Mouse (Mus musculus): ENCODE measurements around the gene Psmd7.
A peak's percentile ranks its signal among the peaks of the same experiment; 100 is the strongest.

Psmd7 gene

GRCm38 (mm10) chr8:107578541-107578940 is 9.7 kb downstream of the Psmd7 start:
- DNase-seq (ENCODE audit: extremely low spot score, low spot score) = no peak

- DNase-seq (ENCODE audit: extremely low spot score, low spot score) = no peak
Observed at GRCm38 (mm10) chr8:107578132-107578531, 10.1 kb downstream of the Psmd7 start.

- no peak for DNase-seq (ENCODE audit: extremely low spot score, low spot score)
Observed at GRCm38 (mm10) chr8:107577640-107578039, 10.6 kb downstream of the Psmd7 start.

DNA sequence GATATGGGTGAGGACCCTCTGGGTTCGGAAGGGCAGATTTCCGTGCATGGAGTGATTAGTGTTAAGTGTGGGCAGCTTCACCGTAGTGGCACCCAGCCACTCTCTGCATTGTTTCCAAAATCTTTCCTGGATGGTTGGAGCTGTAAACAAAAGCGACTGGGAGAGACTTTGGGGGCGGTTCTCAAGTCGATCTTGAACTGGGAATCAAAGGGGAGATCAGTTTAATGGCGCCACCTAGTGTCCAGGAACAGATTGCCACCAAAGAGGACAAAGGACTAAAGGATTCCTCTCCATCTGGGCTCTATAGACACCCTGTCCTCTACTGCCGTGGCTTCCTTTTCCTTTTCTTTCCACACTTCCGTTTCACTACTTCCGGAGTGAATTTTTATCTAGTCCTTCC is 11.6 kb downstream of the Psmd7 start:
- DNase-seq (ENCODE audit: extremely low spot score, low spot score) = peak; percentile 89

GRCm38 (mm10) chr8:107574771-107575170 is 13.5 kb downstream of the Psmd7 start:
- no peak for DNase-seq (ENCODE audit: extremely low spot score, low spot score)

DNA sequence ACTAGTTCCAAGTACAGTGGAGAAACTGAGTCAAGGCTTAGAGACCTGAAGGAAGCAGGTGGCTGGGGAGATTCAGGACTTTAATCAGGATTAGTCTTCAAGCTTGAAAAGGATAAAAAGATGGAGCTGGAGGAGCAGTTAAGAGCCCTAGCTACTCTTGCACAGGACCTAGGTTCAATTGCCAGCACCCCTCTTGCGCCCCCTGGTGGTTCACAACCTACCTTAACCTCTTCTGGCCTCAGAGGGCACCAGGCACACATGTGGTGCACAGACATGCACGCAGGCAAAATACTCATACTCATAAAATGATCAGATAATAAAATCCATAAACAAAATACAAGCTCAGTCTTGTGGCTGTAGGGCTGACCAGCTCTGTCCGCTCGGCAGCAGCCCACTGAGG is 15.8 kb downstream of the Psmd7 start:
- peak; percentile 81 for DNase-seq (ENCODE audit: extremely low spot score, low spot score)

DNA sequence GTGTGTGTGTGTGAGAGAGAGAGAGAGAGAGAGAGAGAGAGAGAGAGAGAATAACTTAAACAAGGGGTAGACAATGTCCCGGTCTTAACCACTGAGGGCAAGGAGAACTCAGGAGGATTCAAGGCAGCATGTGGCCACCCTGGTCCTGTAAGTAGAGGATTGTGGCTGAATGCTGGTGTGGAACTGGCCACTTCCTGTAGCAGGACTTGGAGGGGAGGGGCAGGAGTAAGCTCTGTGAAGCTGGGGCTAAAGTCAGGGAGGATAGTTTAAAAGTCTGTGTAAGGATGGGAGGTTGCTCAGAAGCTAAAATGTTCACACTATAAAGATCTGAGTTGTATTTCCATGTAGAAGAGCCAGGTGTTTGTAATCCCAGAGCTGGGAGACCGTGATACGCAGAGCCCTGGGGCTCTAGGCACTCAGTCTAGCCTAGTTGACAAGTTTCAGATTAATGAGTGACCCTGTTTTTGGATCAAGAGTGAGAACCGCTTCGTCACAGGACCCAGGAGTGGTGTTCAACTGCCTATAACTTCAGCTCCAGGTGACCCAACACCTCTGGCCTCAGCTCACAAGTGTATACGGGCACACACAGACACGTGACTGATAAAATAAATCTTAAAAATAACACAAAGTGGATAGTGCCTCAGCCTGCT is 16.7 kb downstream of the Psmd7 start:
- no peak for DNase-seq (ENCODE audit: extremely low spot score, low spot score)

- DNase-seq (ENCODE audit: extremely low spot score, low spot score) = no peak
Observed at GRCm38 (mm10) chr8:107571046-107571445, 17.2 kb downstream of the Psmd7 start.

DNA sequence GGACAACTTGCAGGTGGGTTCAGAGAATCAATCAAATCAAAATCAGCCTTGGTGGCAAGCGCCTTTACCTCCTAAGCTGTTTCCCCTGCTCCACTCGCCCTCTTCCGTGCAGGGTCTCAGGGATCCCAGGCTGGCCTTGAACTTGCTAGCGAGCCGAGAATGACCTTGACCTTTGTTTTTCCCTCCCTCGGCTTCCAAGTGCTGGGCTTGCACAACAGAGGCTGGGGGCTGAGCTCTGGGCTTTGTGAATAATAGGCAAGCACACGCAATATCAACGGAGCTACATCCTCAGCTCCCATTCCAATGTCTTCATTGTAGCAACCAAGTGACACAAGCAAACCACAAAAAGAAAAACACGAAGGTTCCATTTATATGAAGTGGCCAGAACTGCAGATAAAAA is 26.1 kb downstream of the Psmd7 start:
- no peak for DNase-seq (ENCODE audit: extremely low spot score, low spot score)

- DNase-seq (ENCODE audit: extremely low spot score, low spot score) = no peak
Observed at GRCm38 (mm10) chr8:107560820-107561536, 27.3 kb downstream of the Psmd7 start.

DNA sequence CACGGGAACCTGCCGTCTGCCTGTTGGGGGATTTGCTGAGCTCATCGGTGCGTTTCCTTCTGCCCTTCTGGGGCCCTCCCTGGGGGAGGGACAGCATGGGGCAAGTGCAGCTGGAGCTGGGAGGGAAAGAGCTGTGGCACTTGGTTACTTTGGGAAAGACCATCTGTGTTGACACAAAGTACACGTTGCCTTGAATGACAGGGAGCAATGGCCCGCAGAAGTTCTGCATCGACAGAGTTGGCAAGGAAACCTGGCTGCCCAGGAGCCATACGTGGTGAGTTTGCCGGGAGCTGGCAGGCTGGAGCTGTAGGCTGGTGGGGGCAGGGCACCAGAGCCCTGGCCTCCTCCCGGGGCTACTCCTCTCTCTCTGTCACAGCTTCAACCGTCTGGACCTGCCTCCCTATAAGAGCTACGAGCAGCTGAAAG is 31.7 kb downstream of the Psmd7 start:
- DNase-seq (ENCODE audit: extremely low spot score, low spot score) = no peak

- DNase-seq (ENCODE audit: extremely low spot score, low spot score) = no peak
Observed at GRCm38 (mm10) chr8:107555231-107555630, 33.0 kb downstream of the Psmd7 start.

- DNase-seq (ENCODE audit: extremely low spot score, low spot score) = no peak
Observed at GRCm38 (mm10) chr8:107552234-107552633, 36.0 kb downstream of the Psmd7 start.

DNA sequence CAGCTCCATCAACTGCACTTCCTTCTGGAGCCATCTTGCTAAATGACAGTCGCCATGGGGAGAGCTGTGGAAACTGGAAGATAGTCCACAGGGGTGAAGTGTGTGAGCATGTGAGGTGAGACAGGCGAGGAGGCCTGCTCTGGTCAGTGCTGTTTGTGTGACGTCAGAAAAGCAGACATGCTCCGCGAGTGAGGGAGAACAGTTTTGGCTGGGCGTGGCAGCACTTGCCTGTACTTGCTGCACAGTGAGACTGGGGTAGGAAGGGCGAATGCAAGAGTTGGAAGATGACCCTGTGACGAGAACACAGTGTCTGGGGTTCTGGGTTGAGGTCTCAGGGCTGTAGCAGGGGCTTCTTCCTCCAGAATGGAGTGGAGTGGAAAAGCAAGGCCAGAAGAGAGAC is 41.4 kb downstream of the Psmd7 start:
- DNase-seq (ENCODE audit: extremely low spot score, low spot score) = no peak

DNA sequence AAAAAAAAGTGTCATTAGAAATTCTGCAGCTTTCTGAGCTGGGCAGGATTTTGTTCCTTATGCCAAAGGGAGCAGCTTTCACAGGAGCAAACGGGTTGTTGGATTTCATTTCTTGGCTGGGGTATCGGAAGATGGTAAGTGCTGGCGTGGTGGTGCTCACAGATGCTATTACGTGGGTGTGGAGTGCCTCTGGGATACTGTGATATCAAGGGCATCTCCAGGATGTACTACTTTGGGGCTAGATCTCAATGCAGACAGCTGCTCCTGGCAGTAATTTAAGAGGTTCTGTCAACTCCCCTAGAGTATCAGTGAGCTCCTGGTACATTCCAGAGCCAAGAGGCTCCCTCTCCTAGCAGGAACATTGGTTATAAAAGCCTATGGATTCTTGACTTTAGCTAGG is 42.1 kb downstream of the Psmd7 start:
- DNase-seq (ENCODE audit: extremely low spot score, low spot score) = no peak

GRCm38 (mm10) chr8:107545621-107546152 is 42.6 kb downstream of the Psmd7 start:
- DNase-seq (ENCODE audit: extremely low spot score, low spot score) = no peak

DNA sequence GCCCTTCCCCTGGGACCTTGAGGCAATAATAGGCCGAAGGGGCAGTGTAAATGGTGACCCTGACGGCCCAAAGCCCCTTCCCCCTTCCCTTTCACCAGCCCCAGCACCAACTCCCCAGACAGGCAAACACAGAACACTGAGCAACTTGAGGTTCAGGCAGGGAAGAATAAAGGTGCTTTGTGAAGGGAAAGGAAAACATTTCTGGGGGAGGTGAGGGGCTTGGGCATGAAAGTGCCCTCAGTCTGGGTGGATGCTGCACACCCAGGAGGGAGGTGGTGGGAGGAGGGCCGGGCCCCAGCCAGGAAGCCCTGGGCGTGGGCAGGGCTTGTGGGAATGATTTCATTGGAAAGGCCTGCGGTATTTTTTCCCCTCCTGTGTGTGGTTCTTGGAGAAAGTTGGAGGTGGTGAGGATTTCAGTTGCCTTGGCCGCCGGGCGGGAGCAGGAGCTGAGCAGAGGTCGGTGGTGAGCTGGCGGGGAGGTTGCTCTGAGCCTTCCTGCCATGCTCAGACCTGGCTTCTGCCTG is 43.6 kb downstream of the Psmd7 start:
- peak; percentile 35 for DNase-seq (ENCODE audit: extremely low spot score, low spot score)

- no peak for DNase-seq (ENCODE audit: extremely low spot score, low spot score)
Observed at GRCm38 (mm10) chr8:107544211-107544610, 44.1 kb downstream of the Psmd7 start.

GRCm38 (mm10) chr8:107543714-107544113 is 44.5 kb downstream of the Psmd7 start:
- DNase-seq (ENCODE audit: extremely low spot score, low spot score) = no peak

- DNase-seq (ENCODE audit: extremely low spot score, low spot score) = no peak
Observed at GRCm38 (mm10) chr8:107542151-107542550, 46.1 kb downstream of the Psmd7 start.

DNA sequence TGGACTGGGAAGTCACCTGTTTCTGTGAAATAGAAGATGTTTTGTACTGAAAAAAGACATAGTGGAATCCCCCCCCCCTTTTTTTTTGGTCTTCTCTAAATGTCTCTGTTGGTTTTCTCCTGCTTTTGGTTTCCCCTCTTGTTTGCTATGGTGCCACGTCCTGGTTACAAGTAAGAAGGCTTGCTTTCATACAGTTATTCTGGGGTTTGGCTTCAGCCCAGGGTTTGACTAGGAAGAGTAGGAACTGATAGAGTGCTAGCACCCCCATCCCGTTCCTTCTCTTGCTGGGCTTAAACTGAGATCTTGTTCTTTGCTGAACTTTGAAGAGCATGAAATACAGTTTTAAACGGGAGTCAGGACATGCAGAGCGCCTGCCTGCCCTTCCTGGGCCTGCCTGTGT is 46.9 kb downstream of the Psmd7 start:
- no peak for DNase-seq (ENCODE audit: extremely low spot score, low spot score)

- DNase-seq (ENCODE audit: extremely low spot score, low spot score) = no peak
Observed at GRCm38 (mm10) chr8:107540623-107541022, 47.6 kb downstream of the Psmd7 start.

GRCm38 (mm10) chr8:107537472-107537871 is 50.8 kb downstream of the Psmd7 start:
- no peak for DNase-seq (ENCODE audit: extremely low spot score, low spot score)
